Mouse (Mus musculus) adrenal gland, postnatal 14 days (tissue): ENCODE measurements around the gene D630045J12Rik. TPM values are rescaled to one million over a fixed set of nuclear protein-coding genes. Genes with fewer than 3 reads are reported as not detected.

ENCODE experiments used
- DNase-seq: peaks from one replicate; pipeline ENCODE4 v3.0.0; 2021; ENCODE audit warnings: mixed read lengths
- long read RNA-seq, 2 experiments: library from polyadenylated mRNA; stranded (forward); transcript quantifications; one replicate each; pipeline ENCODE4 v2.0.0; 2021
- total RNA-seq: library from RNA; stranded (reverse); gene quantifications from 2 replicates; pipeline ENCODE4 v1.2.3, GENCODE M21; 2021

Gene D630045J12Rik
- 4.0 and 4.1 TPM in 2 replicates for total RNA-seq
- long read RNA-seq, experiment 1, result 0 reads
- long read RNA-seq, experiment 2, partial matches to known transcripts, result 0 of 1 reads
- long read RNA-seq, experiment 2, other reads (novel, unspliced or antisense), result 1 of 1 reads

GRCm38 (mm10) chr6:38253736-38254641, at the start of gene D630045J12Rik:
D630045J12Rik (minus strand) TSS chr6:38254009.
- peak; percentile 89 for DNase-seq

- DNase-seq, result peak; percentile 89
These were observed 45.1 kb upstream of the D630045J12Rik start, which contains the start of gene Zc3hav1l for GRCm38 (mm10) chr6:38298761-38299401. Zc3hav1l (minus strand) TSS chr6:38299259.

- peak; percentile 34 for DNase-seq
These were observed 44.4 kb upstream of the D630045J12Rik start for GRCm38 (mm10) chr6:38298246-38298635.

- DNase-seq, result no peak
These were observed 43.9 kb upstream of the D630045J12Rik start for GRCm38 (mm10) chr6:38297580-38298245.

- no peak for DNase-seq
These were observed 39.9 kb upstream of the D630045J12Rik start for GRCm38 (mm10) chr6:38293708-38294107.

GRCm38 (mm10) chr6:38292871-38293646, 39.2 kb upstream of the D630045J12Rik start:
- DNase-seq, result no peak

GRCm38 (mm10) chr6:38284422-38284821, 30.6 kb upstream of the D630045J12Rik start:
- no peak for DNase-seq

GRCm38 (mm10) chr6:38264466-38264865, 10.7 kb upstream of the D630045J12Rik start:
- peak; percentile 32 for DNase-seq

GRCm38 (mm10) chr6:38263393-38264159, 9.8 kb upstream of the D630045J12Rik start:
- DNase-seq, result no peak

GRCm38 (mm10) chr6:38261877-38262276, 8.1 kb upstream of the D630045J12Rik start:
- DNase-seq, result no peak

- DNase-seq, result no peak
These were observed 3.7 kb upstream of the D630045J12Rik start for GRCm38 (mm10) chr6:38257506-38257905.

GRCm38 (mm10) chr6:38256793-38257192, 3.0 kb upstream of the D630045J12Rik start:
- no peak for DNase-seq

GRCm38 (mm10) chr6:38255794-38256193, 2.0 kb upstream of the D630045J12Rik start:
- no peak for DNase-seq

GRCm38 (mm10) chr6:38252766-38253735, 758 bp downstream of the D630045J12Rik start:
- DNase-seq, result no peak

GRCm38 (mm10) chr6:38252139-38252538, 1.7 kb downstream of the D630045J12Rik start:
- DNase-seq, result no peak

- DNase-seq, result no peak
These were observed 2.3 kb downstream of the D630045J12Rik start for GRCm38 (mm10) chr6:38251464-38251863.

GRCm38 (mm10) chr6:38247362-38247761, 6.4 kb downstream of the D630045J12Rik start:
- DNase-seq, result no peak

- DNase-seq, result no peak
These were observed 9.0 kb downstream of the D630045J12Rik start for GRCm38 (mm10) chr6:38244806-38245205.

GRCm38 (mm10) chr6:38244167-38244566, 9.6 kb downstream of the D630045J12Rik start:
- no peak for DNase-seq

- no peak for DNase-seq
These were observed 11.0 kb downstream of the D630045J12Rik start for GRCm38 (mm10) chr6:38242833-38243232.
